Mouse (Mus musculus): ENCODE data around the gene Magi2.
"Not testable (repeated sequence)": the region's sequence is repeated elsewhere in the genome, so short reads cannot be mapped to it uniquely, and the experiment has no call there.

Magi2 gene

GRCm38 (mm10) chr5:20702480-20703303, 1475.9 kb downstream of the Magi2 start:
- peak; percentile 82 for DNase-seq (ENCODE audit: low read depth, low spot score)

- DNase-seq (ENCODE audit: low read depth, low spot score), result no peak
Observed at GRCm38 (mm10) chr5:20703304-20703700, 1476.5 kb downstream of the Magi2 start.

GRCm38 (mm10) chr5:20703971-20704575, 1477.2 kb downstream of the Magi2 start:
- DNase-seq (ENCODE audit: low read depth, low spot score), result peak; percentile 70

- peak; percentile 57 for DNase-seq (ENCODE audit: low read depth, low spot score)
Observed at GRCm38 (mm10) chr5:20704886-20705285, 1478.0 kb downstream of the Magi2 start.

- not testable (repeated sequence) for DNase-seq (ENCODE audit: low read depth, low spot score)
Observed at GRCm38 (mm10) chr5:20706322-20707282, 1479.8 kb downstream of the Magi2 start.

GRCm38 (mm10) chr5:20710845-20711244, 1484.0 kb downstream of the Magi2 start:
- not testable (repeated sequence) for DNase-seq (ENCODE audit: low read depth, low spot score)

- not testable (repeated sequence) for DNase-seq (ENCODE audit: low read depth, low spot score)
Observed at GRCm38 (mm10) chr5:20714619-20715018, 1487.8 kb downstream of the Magi2 start.

GRCm38 (mm10) chr5:20715980-20716379, 1489.1 kb downstream of the Magi2 start:
- DNase-seq (ENCODE audit: low read depth, low spot score), result not testable (repeated sequence)

GRCm38 (mm10) chr5:20720201-20720900, 1493.5 kb downstream of the Magi2 start:
- no peak for DNase-seq (ENCODE audit: low read depth, low spot score)

GRCm38 (mm10) chr5:20723226-20723625, 1496.4 kb downstream of the Magi2 start:
- DNase-seq (ENCODE audit: low read depth, low spot score), result not testable (repeated sequence)

- peak; percentile 26 for DNase-seq (ENCODE audit: low read depth, low spot score)
Observed at GRCm38 (mm10) chr5:20738795-20739194, 1512.0 kb downstream of the Magi2 start.

GRCm38 (mm10) chr5:20741193-20741592, 1514.4 kb downstream of the Magi2 start:
- DNase-seq (ENCODE audit: low read depth, low spot score), result no peak

- no peak for DNase-seq (ENCODE audit: low read depth, low spot score)
Observed at GRCm38 (mm10) chr5:20741936-20742335, 1515.1 kb downstream of the Magi2 start.

GRCm38 (mm10) chr5:20748142-20748541, 1521.3 kb downstream of the Magi2 start:
- no peak for DNase-seq (ENCODE audit: low read depth, low spot score)

GRCm38 (mm10) chr5:20748856-20749255, 1522.0 kb downstream of the Magi2 start:
- DNase-seq (ENCODE audit: low read depth, low spot score), result no peak

GRCm38 (mm10) chr5:20749535-20749934, 1522.7 kb downstream of the Magi2 start:
- DNase-seq (ENCODE audit: low read depth, low spot score), result peak; percentile 66

GRCm38 (mm10) chr5:20751000-20751399, 1524.2 kb downstream of the Magi2 start:
- no peak for DNase-seq (ENCODE audit: low read depth, low spot score)

GRCm38 (mm10) chr5:20751696-20752095, 1524.9 kb downstream of the Magi2 start:
- DNase-seq (ENCODE audit: low read depth, low spot score), result no peak

GRCm38 (mm10) chr5:20753096-20753495, 1526.3 kb downstream of the Magi2 start:
- DNase-seq (ENCODE audit: low read depth, low spot score), result no peak

- no peak for DNase-seq (ENCODE audit: low read depth, low spot score)
Observed at GRCm38 (mm10) chr5:20753963-20754362, 1527.1 kb downstream of the Magi2 start.

Data from A20 (cell line).